Mouse (Mus musculus) lung, postnatal 0 days (tissue): ENCODE measurements around the gene Actr6. TPM values are rescaled to one million over a fixed set of nuclear protein-coding genes. Genes with fewer than 3 reads are reported as not detected.

Experiments used
- ATAC-seq: fragments of 200-750 bp; cut with Nextera tagmentation; 2 replicates; pipeline ENCODE4 v1.8.0; 2017; ENCODE audit warnings: moderate library complexity
- DNase-seq: peaks from one replicate; pipeline ENCODE4 v3.0.0-alpha.2; 2016; ENCODE audit warnings: low spot score
- H3K27ac ChIP-seq: fragments of 300-500 bp; sonication (generic); 2 replicates; pipeline ENCODE4 v1.5.1; 2014; ENCODE audit warnings: antibody characterized with exemption, mild to moderate bottlenecking, low read length, mixed read lengths
- H3K27me3 ChIP-seq: fragments of 300-500 bp; sonication (generic); replicated peaks from 2 replicates; pipeline ENCODE4 v1.6.1; 2014; ENCODE audit warnings: low read length, mixed read lengths; ENCODE audit not compliant: insufficient read depth
- H3K36me3 ChIP-seq: fragments of 300-500 bp; sonication (generic); 2 replicates; pipeline ENCODE4 v1.6.1; 2014; ENCODE audit warnings: low read length, mixed read lengths; ENCODE audit not compliant: insufficient read depth
- H3K4me1 ChIP-seq: fragments of 300-500 bp; sonication (generic); 2 replicates; pipeline ENCODE4 v1.6.1; 2014; ENCODE audit warnings: antibody characterized with exemption, low read depth, low read length, mixed read lengths; ENCODE audit not compliant: insufficient read depth
- H3K4me2 ChIP-seq: fragments of 300-500 bp; sonication (generic); replicated peaks from 2 replicates; pipeline ENCODE4 v1.6.1; 2014; ENCODE audit warnings: low read depth, mild to moderate bottlenecking, low read length, moderate library complexity, mixed read lengths
- H3K4me3 ChIP-seq: fragments of 300-500 bp; sonication (generic); 2 replicates; pipeline ENCODE4 v1.5.1; 2014; ENCODE audit warnings: low read depth, low read length
- H3K9ac ChIP-seq: fragments of 300-500 bp; sonication (generic); replicated peaks from 2 replicates; pipeline ENCODE4 v1.6.1; 2014; ENCODE audit warnings: low read depth, mild to moderate bottlenecking
- H3K9me3 ChIP-seq: fragments of 300-500 bp; sonication (generic); 2 replicates; pipeline ENCODE4 v1.6.1; 2016; ENCODE audit warnings: low read length, mixed read lengths
- CTCF ChIP-seq: IDR thresholded peaks from 2 replicates; pipeline ENCODE4 v1.5.1; 2016; ENCODE audit warnings: antibody characterized with exemption, mild to moderate bottlenecking
- EP300 ChIP-seq: IDR thresholded peaks from 2 replicates; pipeline ENCODE4 v1.6.1; 2016; ENCODE audit warnings: antibody characterized with exemption, mild to moderate bottlenecking, control low read depth
- WGBS: fragments of 180-500 bp; shearing (Covaris S2); extraction: QIAGEN DNeasy Blood & Tissue Kit; methylation state at CpG from one replicate; pipeline ENCODE4 v1.1.7; 2014; 5-methylcytosine and 5-hydroxymethylcytosine counted together
- polyA plus RNA-seq: library from polyadenylated mRNA; unstranded; fragments of >200 nt; fragmentation: Nextera tagmentation; extraction: Ambion mirVana; gene quantifications from 2 replicates; pipeline ENCODE4 v1.2.1, GENCODE M21; 2015

The Actr6 gene
- polyA plus RNA-seq, 1 experiment from 2014 or later = 20.3 TPM

GRCm38 (mm10) chr10:89687455-89687854, 44.6 kb downstream of the Actr6 start:
- H3K4me1 ChIP-seq = 0 out of 2 replicates have a peak, but pooled peaks cover 6% of the 10 kb centered on the region
- no peak for ATAC-seq
- DNase-seq = no peak
- H3K9me3 ChIP-seq = no peaks in the 10 kb centered on the region
- H3K4me3 ChIP-seq = no peak overlapping the region
- H3K27ac ChIP-seq = no peak overlapping the region
- no peaks in the 10 kb centered on the region for H3K27me3 ChIP-seq
- no peak for TF ChIP-seq EP300
- TF ChIP-seq CTCF = no peak
- no peak overlapping the region for H3K9ac ChIP-seq
- H3K4me2 ChIP-seq = no peak overlapping the region
- WGBS = 76% methylated on average over 2 of the region's 2 CpGs
- no peaks in the 10 kb centered on the region for H3K36me3 ChIP-seq

GRCm38 (mm10) chr10:89686139-89686808, 45.8 kb downstream of the Actr6 start, which contains the start of gene Scyl2:
Gene Scyl2, minus strand, starts transcription at chr10:89686285.
- TF ChIP-seq EP300 (no peak), CTCF (no peak)

DNA sequence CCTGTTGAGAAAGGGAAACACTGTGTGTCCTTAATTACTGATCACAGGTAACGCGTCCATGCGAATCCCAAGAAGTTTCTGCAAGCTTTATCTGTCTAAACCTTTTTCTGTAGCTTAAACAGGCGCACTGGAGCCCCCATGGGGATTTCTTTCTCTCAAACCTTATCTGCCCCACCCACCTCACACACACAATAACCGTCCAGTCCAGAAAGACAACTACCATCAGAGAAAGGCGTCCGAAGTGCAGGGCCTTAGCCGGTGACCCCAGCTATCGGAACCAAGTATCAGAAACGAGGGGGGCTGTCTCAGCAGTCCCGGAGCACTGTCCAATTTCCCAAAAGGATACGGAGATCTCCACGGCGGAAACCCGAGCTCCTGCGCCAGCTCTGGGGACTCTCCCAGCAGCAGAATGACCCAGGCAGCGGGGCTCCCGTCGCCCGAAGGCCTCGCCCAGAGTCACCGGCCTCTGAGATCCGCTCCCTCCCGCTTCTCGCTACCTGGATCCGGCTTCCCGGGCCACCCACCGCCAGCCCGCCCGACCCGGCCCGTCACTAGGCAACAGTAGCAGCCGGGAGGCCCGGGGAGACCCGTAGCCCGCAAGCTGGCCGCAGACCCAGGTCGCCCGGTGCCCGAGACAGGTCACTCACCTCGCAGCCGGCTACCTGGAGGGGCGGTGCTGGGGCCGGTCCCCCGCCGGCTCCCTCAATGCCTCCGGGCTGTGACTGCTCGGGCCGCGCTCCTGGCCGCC, 46.5 kb downstream of the Actr6 start:
- TF ChIP-seq EP300 (no peak), CTCF (no peak)
- Histone ChIP-seq H3K27ac (peak overlapping the region; percentile 87), H3K4me2 (peak overlapping the region; percentile 91), H3K36me3 (no peaks in the 10 kb centered on the region), H3K9ac (peak overlapping the region; percentile 86), H3K4me1 (0 out of 2 replicates have a peak, but pooled peaks cover 6% of the 10 kb centered on the region), H3K9me3 (no peaks in the 10 kb centered on the region), H3K27me3 (no peaks in the 10 kb centered on the region), H3K4me3 (peak overlapping the region; percentile 98)
- no peak for DNase-seq
- WGBS = 1% methylated on average over 43 of the region's 51 CpGs
- peak; percentile 73 for ATAC-seq

More at GRCm38 (mm10) chr10:89686139-89686808, 45.8 kb downstream of the Actr6 start, which contains the start of gene Scyl2:
- no peaks in the 10 kb centered on the region for H3K36me3 ChIP-seq
- H3K9ac ChIP-seq = peak within 1 kb of the TSS; percentile 86
- H3K27me3 ChIP-seq = no peaks in the 10 kb centered on the region
- peak within 1 kb of the TSS; percentile 91 for H3K4me2 ChIP-seq
- peak within 1 kb of the TSS; percentile 87 for H3K27ac ChIP-seq
- DNase-seq (peak; percentile 96), ATAC-seq (peak; percentile 99)
- H3K4me3 ChIP-seq = peak within 1 kb of the TSS; percentile 98
- WGBS = 4% methylated on average over 23 of the region's 31 CpGs
- no peaks in the 10 kb centered on the region for H3K9me3 ChIP-seq
- H3K4me1 ChIP-seq = 0 out of 2 replicates have a peak, but pooled peaks cover 6% of the 10 kb centered on the region

DNA sequence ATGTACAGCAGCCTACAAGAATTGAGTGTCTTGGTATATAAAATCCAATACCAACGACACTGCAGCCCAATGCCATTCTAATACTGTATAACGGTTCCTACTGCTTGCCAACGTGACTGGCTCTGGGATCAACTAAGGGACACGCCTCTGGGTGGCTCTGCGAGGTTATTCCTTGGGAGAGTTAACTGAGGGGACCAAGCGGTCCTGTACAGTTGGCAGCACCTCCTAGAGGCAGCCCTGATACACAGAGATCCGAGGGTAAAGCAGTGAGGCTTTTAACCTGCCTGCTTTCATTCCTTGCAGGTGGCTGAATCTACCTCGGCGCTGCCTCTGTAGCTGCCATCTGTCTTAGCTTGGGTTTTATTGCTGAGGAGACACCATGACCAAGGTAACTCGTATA, 49.1 kb downstream of the Actr6 start:
- ATAC-seq = no peak
- Histone ChIP-seq H3K27me3 (no peaks in the 10 kb centered on the region), H3K36me3 (no peaks in the 10 kb centered on the region), H3K4me2 (no peak overlapping the region), H3K9ac (no peak overlapping the region), H3K27ac (no peak overlapping the region), H3K9me3 (no peaks in the 10 kb centered on the region), H3K4me3 (no peak overlapping the region), H3K4me1 (0 out of 2 replicates have a peak, but pooled peaks cover 6% of the 10 kb centered on the region)
- TF ChIP-seq CTCF (no peak), EP300 (no peak)
- WGBS = 79% methylated on average over 10 of the region's 10 CpGs
- no peak for DNase-seq

DNA sequence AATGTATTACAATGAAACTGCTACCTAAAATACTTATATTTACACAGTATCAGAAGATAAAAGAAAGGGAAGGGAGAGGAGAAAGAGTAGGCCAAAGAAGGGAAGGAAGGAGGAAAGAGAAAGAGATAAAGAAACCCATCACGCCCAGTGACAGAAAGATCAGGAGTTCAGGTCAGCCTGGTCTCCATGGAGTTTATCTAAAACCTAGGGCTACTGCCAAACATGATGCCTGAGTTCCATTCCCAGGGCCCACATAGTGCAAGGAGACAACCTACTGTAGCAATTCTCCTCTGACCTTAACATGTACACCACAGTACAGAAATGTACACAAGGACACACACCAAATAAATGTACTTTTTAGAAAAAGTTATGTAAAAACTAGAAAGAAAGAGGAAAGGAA, 49.9 kb downstream of the Actr6 start:
- Histone ChIP-seq H3K4me1 (0 out of 2 replicates have a peak, but pooled peaks cover 6% of the 10 kb centered on the region), H3K9ac (no peak overlapping the region), H3K27me3 (no peaks in the 10 kb centered on the region), H3K9me3 (no peaks in the 10 kb centered on the region), H3K27ac (no peak overlapping the region), H3K4me2 (no peak overlapping the region), H3K4me3 (no peak overlapping the region), H3K36me3 (no peaks in the 10 kb centered on the region)
- WGBS = 94% methylated on average over 1 of the region's 1 CpGs
- TF ChIP-seq CTCF (no peak), EP300 (no peak)
- DNase-seq (no peak), ATAC-seq (no peak)

GRCm38 (mm10) chr10:89681706-89682105, 50.4 kb downstream of the Actr6 start:
- 72% methylated on average over 4 of the region's 4 CpGs for WGBS
- Histone ChIP-seq H3K4me3 (no peak overlapping the region), H3K4me1 (0 out of 2 replicates have a peak, but pooled peaks cover 6% of the 10 kb centered on the region), H3K9me3 (no peaks in the 10 kb centered on the region), H3K27ac (no peak overlapping the region), H3K9ac (no peak overlapping the region), H3K27me3 (no peaks in the 10 kb centered on the region), H3K36me3 (no peaks in the 10 kb centered on the region), H3K4me2 (no peak overlapping the region)
- ATAC-seq (no peak), DNase-seq (no peak)
- TF ChIP-seq CTCF (no peak), EP300 (no peak)
